Mouse (Mus musculus): ENCODE measurements around the gene Muc2. TPM values are rescaled to one million over a fixed set of nuclear protein-coding genes. Genes with fewer than 3 reads are reported as not detected.

Gene Muc2
- polyA plus RNA-seq, 1 experiment, result 1.4 TPM

DNA sequence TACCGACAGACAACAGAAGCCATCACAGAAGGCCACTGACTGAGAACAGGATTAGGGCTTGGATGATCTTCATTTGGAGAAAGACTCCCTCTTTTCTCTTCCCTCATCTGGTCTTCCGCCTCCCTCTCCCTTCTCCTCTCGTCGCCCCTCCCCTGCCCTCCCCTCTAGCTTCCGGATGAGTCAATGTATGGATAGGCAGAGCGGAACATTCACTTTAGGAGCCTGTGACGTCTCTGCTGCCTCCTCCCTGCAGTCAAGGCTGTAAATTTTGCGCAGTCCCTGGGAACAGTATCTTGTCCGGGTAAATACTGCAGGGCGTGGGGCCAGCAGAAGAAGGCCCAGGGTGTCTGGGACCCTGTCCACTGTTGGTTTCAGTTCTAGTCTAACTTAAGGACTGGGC lies 2.8 kb upstream of the Muc2 start:
- H3K4me3 ChIP-seq (ENCODE audit: control insufficient read depth, insufficient read depth, low read length), result no peak overlapping the region
- no peaks in the 10 kb centered on the region for H3K36me3 ChIP-seq (ENCODE audit: control insufficient read depth, insufficient read depth, low read length)
- DNase-seq, result no peak
- no peaks in the 10 kb centered on the region for H3K27me3 ChIP-seq (ENCODE audit: control insufficient read depth, insufficient read depth, low read length)
- no peaks in the 10 kb centered on the region for H3K4me1 ChIP-seq (replicated peaks; ENCODE audit: control insufficient read depth, insufficient read depth, low read length)
- H3K27ac ChIP-seq (ENCODE audit: control insufficient read depth, insufficient read depth, low read length), result no peak overlapping the region
- 78% methylated on average over 10 of the region's 10 CpGs for WGBS
- no peak for TF ChIP-seq POLR2A (IDR thresholded peaks at IDR 0.05; ENCODE audit: control insufficient read depth, extremely low read depth, insufficient read depth, low read length, poor library complexity)

DNA sequence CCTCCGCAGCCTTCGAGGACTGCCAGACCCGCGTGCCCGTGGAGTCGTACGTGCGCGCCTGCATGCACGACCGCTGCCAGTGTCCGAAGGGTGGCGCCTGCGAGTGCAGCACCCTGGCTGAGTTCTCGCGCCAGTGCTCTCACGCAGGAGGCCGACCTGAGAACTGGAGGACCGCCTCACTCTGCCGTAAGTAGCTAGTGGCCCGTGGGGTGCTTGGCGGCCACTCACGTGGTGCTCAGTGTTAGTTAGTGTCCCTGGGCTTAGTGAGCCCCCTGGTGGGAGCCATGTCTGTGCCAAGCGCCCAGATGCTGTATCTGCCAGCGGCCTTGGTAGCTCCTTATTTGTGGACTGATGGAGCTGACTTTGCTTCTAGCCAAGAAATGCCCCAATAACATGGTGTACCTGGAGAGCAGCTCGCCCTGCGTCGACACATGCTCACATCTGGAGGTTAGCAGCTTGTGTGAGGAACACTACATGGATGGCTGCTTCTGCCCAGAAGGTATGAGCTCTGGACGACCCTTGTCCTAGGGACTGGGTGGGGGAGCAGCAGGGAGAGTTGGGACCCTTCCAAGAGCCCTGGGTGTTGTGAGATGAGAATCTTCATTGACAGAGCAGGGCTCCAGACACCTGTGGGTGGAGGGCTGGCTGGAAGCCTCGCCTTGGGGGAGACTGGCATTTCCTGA lies 3.6 kb downstream of the Muc2 start:
- no peaks in the 10 kb centered on the region for H3K4me1 ChIP-seq (replicated peaks; ENCODE audit: control insufficient read depth, insufficient read depth, low read length)
- H3K36me3 ChIP-seq (ENCODE audit: control insufficient read depth, insufficient read depth, low read length), result no peaks in the 10 kb centered on the region
- H3K27ac ChIP-seq (ENCODE audit: control insufficient read depth, insufficient read depth, low read length), result no peak overlapping the region
- WGBS, result 53% methylated on average over 30 of the region's 30 CpGs
- no peak for DNase-seq
- no peak overlapping the region for H3K4me3 ChIP-seq (ENCODE audit: control insufficient read depth, insufficient read depth, low read length)
- no peaks in the 10 kb centered on the region for H3K27me3 ChIP-seq (ENCODE audit: control insufficient read depth, insufficient read depth, low read length)
- TF ChIP-seq POLR2A (IDR thresholded peaks at IDR 0.05; ENCODE audit: control insufficient read depth, extremely low read depth, insufficient read depth, low read length, poor library complexity) (no peak), CTCF (IDR thresholded peaks at IDR 0.05; ENCODE audit: borderline replicate concordance, control insufficient read depth, extremely low read depth, insufficient read depth, low read length, poor library complexity) (no peak)

DNA sequence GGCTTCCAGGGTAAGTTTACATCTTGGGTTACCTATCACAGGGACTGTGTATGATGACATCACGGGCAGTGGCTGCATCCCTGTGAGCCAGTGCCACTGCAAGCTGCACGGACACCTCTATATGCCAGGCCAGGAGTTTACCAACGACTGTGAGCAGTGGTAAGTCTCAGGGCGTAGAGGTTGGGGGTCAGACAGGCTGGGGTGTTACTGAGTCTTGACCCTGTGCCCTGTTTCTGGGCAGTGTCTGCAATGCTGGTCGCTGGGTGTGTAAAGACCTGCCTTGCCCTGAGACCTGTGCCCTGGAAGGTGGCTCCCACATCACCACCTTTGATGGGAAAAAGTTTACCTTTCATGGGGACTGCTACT lies 4.1 kb downstream of the Muc2 start:
- H3K4me1 ChIP-seq (replicated peaks; ENCODE audit: control insufficient read depth, insufficient read depth, low read length), result no peaks in the 10 kb centered on the region
- no peaks in the 10 kb centered on the region for H3K27me3 ChIP-seq (ENCODE audit: control insufficient read depth, insufficient read depth, low read length)
- 86% methylated on average over 5 of the region's 5 CpGs for WGBS
- TF ChIP-seq POLR2A (IDR thresholded peaks at IDR 0.05; ENCODE audit: control insufficient read depth, extremely low read depth, insufficient read depth, low read length, poor library complexity), result no peak
- TF ChIP-seq CTCF (IDR thresholded peaks at IDR 0.05; ENCODE audit: borderline replicate concordance, control insufficient read depth, extremely low read depth, insufficient read depth, low read length, poor library complexity), result no peak
- H3K27ac ChIP-seq (ENCODE audit: control insufficient read depth, insufficient read depth, low read length), result no peak overlapping the region
- DNase-seq, result no peak
- no peaks in the 10 kb centered on the region for H3K36me3 ChIP-seq (ENCODE audit: control insufficient read depth, insufficient read depth, low read length)
- H3K4me3 ChIP-seq (ENCODE audit: control insufficient read depth, insufficient read depth, low read length), result no peak overlapping the region

DNA sequence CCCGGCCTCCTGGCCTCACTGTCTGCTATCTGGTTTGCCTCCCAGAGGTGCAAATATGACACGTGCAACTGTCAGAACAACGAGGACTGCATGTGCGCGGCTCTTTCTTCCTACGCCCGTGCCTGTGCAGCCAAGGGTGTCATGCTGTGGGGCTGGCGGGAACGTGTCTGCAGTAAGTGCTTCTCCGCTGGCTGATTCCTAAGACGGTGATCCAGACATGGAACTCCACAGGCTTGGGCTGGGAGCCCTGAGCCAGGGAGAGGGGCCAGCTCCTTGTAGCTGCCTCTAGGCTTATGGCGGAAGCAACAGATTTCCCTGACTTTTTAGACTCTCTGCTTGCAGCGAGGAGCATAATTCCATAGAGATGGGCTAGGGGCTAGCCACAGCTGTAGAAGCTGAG lies 6.4 kb downstream of the Muc2 start:
- 85% methylated on average over 13 of the region's 13 CpGs for WGBS
- no peaks in the 10 kb centered on the region for H3K36me3 ChIP-seq (ENCODE audit: control insufficient read depth, insufficient read depth, low read length)
- DNase-seq, result no peak
- no peak for TF ChIP-seq CTCF (IDR thresholded peaks at IDR 0.05; ENCODE audit: borderline replicate concordance, control insufficient read depth, extremely low read depth, insufficient read depth, low read length, poor library complexity)
- no peak for TF ChIP-seq POLR2A (IDR thresholded peaks at IDR 0.05; ENCODE audit: control insufficient read depth, extremely low read depth, insufficient read depth, low read length, poor library complexity)
- no peaks in the 10 kb centered on the region for H3K4me1 ChIP-seq (replicated peaks; ENCODE audit: control insufficient read depth, insufficient read depth, low read length)
- no peaks in the 10 kb centered on the region for H3K27me3 ChIP-seq (ENCODE audit: control insufficient read depth, insufficient read depth, low read length)
- H3K27ac ChIP-seq (ENCODE audit: control insufficient read depth, insufficient read depth, low read length), result no peak overlapping the region
- H3K4me3 ChIP-seq (ENCODE audit: control insufficient read depth, insufficient read depth, low read length), result no peak overlapping the region

DNA sequence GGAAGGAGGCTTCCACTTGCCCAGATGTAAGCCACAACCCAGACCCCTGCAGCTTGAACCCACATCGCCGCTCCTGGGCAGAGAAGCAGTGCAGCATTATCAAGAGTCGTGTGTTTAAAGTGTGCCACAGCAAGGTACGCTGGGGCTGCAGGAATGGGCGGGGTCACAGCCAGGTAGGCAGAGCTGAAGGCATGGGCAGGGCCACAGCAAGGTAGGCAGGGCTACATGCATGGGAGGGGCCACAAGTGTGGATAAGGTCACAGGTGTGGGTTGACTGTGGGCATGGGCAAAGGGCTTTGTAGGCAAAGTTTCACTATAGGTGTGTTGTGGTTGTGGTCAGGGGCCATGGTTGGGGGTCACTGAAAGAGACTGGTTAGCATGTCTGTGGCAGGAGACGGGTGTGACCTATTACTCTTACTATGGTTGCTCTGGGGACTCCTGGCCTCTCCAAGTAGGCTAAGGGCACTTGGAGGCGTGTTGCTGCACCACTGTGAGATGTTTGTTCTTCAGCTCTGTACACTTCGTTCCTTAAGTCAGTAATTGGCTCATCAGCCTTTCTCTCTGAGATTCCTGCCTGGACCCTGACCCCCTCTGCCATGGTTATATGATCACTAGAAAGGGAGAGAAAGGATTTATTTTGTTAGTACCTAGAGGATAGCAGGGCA lies 9.5 kb downstream of the Muc2 start:
- 82% methylated on average over 8 of the region's 8 CpGs for WGBS
- H3K27me3 ChIP-seq (ENCODE audit: control insufficient read depth, insufficient read depth, low read length), result no peaks in the 10 kb centered on the region

DNA sequence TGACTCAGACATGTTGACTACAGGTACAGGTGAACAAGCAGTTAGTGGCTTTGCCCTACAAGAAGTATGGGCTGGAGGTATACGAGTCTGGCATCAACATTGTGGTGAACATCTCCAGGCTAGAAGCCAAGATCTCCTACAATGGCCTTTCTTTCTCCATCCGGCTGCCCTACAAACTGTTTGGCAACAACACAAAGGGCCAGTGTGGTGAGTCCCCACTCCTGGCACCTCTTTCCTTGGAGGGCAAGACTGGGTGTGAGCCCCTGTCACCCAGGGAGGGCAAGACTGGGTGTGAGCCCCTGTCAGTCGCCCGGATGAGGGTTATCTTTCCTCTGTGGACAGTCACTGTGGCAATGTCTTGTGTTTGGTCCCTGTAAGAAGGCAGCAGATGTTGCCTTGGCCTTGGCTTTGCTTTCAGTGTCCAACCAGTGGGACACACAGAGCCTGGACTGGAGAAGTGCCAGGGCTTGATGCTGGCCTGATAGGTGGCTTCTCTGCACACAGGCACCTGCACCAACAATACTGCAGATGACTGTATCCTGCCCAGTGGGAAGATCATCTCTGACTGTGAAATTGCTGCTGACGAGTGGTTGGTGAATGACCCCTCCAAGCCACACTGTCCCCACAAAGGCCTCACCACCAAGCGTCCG lies 57.4 kb downstream of the Muc2 start:
- 85% methylated on average over 7 of the region's 7 CpGs for WGBS
- Histone ChIP-seq H3K4me1 (replicated peaks; ENCODE audit: control insufficient read depth, insufficient read depth, low read length) (no peaks in the 10 kb centered on the region), H3K27me3 (ENCODE audit: control insufficient read depth, insufficient read depth, low read length) (no peaks in the 10 kb centered on the region), H3K36me3 (ENCODE audit: control insufficient read depth, insufficient read depth, low read length) (no peaks in the 10 kb centered on the region), H3K4me3 (ENCODE audit: control insufficient read depth, insufficient read depth, low read length) (no peak overlapping the region), H3K27ac (ENCODE audit: control insufficient read depth, insufficient read depth, low read length) (no peak overlapping the region)
- no peak for DNase-seq
- no peak for TF ChIP-seq CTCF (IDR thresholded peaks at IDR 0.05; ENCODE audit: borderline replicate concordance, control insufficient read depth, extremely low read depth, insufficient read depth, low read length, poor library complexity)
- TF ChIP-seq POLR2A (IDR thresholded peaks at IDR 0.05; ENCODE audit: control insufficient read depth, extremely low read depth, insufficient read depth, low read length, poor library complexity), result no peak

More for the DNA sequence above, 9.5 kb downstream of the Muc2 start:
- H3K36me3 ChIP-seq (ENCODE audit: control insufficient read depth, insufficient read depth, low read length), result no peaks in the 10 kb centered on the region
- no peak overlapping the region for H3K27ac ChIP-seq (ENCODE audit: control insufficient read depth, insufficient read depth, low read length)
- TF ChIP-seq POLR2A (IDR thresholded peaks at IDR 0.05; ENCODE audit: control insufficient read depth, extremely low read depth, insufficient read depth, low read length, poor library complexity) (no peak), CTCF (IDR thresholded peaks at IDR 0.05; ENCODE audit: borderline replicate concordance, control insufficient read depth, extremely low read depth, insufficient read depth, low read length, poor library complexity) (no peak)
- no peak for DNase-seq
- H3K4me3 ChIP-seq (ENCODE audit: control insufficient read depth, insufficient read depth, low read length), result no peak overlapping the region
- H3K4me1 ChIP-seq (replicated peaks; ENCODE audit: control insufficient read depth, insufficient read depth, low read length), result no peaks in the 10 kb centered on the region

All from thymus, adult 2 months (tissue).